Mouse (Mus musculus) natural killer cell, adult 2 months (primary cell): Measurements from ENCODE around the gene Cldn6.

ENCODE experiments used
- DNase-seq, 2 experiments: peaks; one replicate each; pipeline ENCODE4 v3.0.0; 2022; ENCODE audit warnings: low spot score in 2 of 2

Cldn6 gene

DNA sequence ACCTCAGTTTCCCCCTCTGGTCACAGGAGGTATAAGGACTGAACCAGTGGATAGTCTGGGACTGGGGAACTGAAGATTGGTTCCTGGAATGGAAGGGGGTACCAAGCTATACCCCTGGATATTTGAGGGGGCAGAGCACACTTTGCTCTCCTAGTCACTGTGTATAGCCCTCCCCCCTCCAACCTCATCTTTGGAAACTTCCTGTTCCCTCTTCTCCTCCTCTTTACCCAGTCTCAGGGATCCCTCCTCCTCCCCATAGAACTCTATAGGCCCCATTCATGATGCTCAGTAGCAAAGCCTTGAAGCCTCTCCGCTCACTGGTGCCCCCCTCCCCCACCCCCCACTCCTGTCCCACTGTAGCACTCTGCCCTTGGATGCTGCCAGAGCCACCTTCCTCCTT lies 40.4 kb downstream of the Cldn6 start:
- DNase-seq = no peak

GRCm38 (mm10) chr17:23721886-23722285 lies 42.8 kb downstream of the Cldn6 start:
- DNase-seq = no peak

DNA sequence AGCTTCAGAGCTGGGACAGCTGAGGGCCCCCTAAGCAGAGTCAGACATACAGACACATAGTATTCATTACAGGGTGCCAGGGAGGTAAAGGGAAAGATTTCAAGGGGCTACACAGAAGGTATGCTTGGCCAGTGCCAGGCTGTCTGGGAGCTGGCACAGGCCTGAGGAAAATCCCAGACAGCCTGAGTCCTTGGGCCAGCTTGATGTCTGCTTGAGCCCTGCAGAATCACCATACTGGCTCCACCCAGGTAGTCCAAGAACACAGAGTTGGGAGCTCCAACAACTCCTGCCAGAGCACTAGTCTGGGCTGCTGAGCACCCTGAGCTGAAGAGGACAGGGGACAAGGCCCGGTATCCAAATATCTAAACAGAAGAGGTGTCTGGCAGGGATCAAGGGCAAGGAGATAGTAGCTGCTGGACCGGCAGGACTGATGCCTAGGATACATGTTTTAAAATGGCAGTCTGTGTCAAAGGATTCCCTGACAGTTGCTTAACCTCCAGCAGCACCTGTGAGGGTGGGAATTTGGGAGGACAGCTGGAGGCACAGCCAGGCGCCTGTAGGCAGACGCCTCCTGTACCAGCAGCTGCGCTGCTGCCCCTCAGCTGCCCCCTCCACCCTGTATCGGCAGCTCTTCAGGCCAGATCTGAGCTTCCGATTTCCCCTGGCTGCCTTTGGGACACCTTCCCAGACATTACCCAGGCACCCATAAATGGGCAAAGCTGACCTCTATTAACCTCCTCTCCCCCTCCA lies 43.5 kb downstream of the Cldn6 start, which contains the start of gene 1520401A03Rik:
Gene 1520401A03Rik (minus strand): TSS at position 408 of the 750 bp plus-strand sequence.
- DNase-seq = no peak

DNA sequence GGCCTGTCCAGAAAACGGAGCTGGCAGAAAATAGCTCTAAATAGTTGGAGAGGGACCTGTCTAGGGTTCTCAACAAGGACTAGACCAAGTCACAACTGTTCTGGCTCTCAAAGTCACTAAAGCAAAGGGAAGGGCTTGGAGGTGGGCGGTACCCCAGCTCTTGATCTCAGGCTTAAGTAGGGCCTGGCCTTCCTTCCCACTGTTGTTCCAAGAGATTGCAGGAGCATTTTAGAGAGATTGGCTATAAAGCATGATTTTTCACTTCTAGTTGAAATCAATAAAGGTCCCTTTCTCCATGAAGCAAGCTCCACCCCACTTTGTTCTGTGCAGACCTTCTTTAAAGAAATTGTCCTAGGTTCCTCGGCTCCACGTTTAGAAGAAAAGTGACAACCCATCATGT lies 46.4 kb downstream of the Cldn6 start:
- no peak for DNase-seq

GRCm38 (mm10) chr17:23725999-23726757 lies 47.1 kb downstream of the Cldn6 start, which contains the start of gene Pkmyt1:
Pkmyt1 (plus strand) TSS chr17:23726336.
- peak; percentile 92 to 93 for DNase-seq

GRCm38 (mm10) chr17:23726758-23727142 lies 47.7 kb downstream of the Cldn6 start:
- peak; percentile 53 to 56 for DNase-seq

GRCm38 (mm10) chr17:23730441-23730840 lies 51.4 kb downstream of the Cldn6 start:
- DNase-seq = no peak
